Mouse (Mus musculus) hindbrain, embryonic 14.5 days (tissue): ENCODE results near the gene Cox10. TPM values are rescaled to one million over a fixed set of nuclear protein-coding genes. Genes with fewer than 3 reads are reported as not detected.
A peak's percentile ranks its signal among the peaks of the same experiment; 100 is the strongest.

Source experiments
- ATAC-seq: fragments of 200-750 bp; cut with Nextera tagmentation; 2 replicates; pipeline ENCODE4 v1.8.0; 2017; ENCODE audit warnings: moderate number of reproducible peaks, mild to moderate bottlenecking, moderate TSS enrichment, moderate library complexity; ENCODE audit not compliant: low FRiP score
- DNase-seq: peaks from one replicate; pipeline ENCODE4 v3.0.0-alpha.2; 2015; ENCODE audit warnings: low spot score
- H3K27ac ChIP-seq: fragments of 300-500 bp; sonication (generic); 2 replicates; pipeline ENCODE4 v1.5.1; 2014; ENCODE audit warnings: mild to moderate bottlenecking, moderate library complexity
- H3K27me3 ChIP-seq: fragments of 300-500 bp; sonication (generic); 2 replicates; pipeline ENCODE4 v1.6.1; 2014; ENCODE audit warnings: mild to moderate bottlenecking, low read length, mixed read lengths; ENCODE audit not compliant: control insufficient read depth, insufficient read depth
- H3K36me3 ChIP-seq: fragments of 300-500 bp; sonication (generic); replicated peaks from 2 replicates; pipeline ENCODE4 v1.6.1; 2014; ENCODE audit not compliant: control insufficient read depth, insufficient read depth
- H3K4me1 ChIP-seq: fragments of 300-500 bp; sonication (generic); replicated peaks from 2 replicates; pipeline ENCODE4 v1.6.1; 2014; ENCODE audit warnings: antibody characterized with exemption, low read length, mixed read lengths; ENCODE audit not compliant: control insufficient read depth, insufficient read depth
- H3K4me2 ChIP-seq: fragments of 300-500 bp; sonication (generic); replicated peaks from 2 replicates; pipeline ENCODE4 v1.6.1; 2014; ENCODE audit warnings: mild to moderate bottlenecking, moderate library complexity
- H3K4me3 ChIP-seq: fragments of 300-500 bp; sonication (generic); replicated peaks from 2 replicates; pipeline ENCODE4 v1.5.1; 2014; ENCODE audit warnings: mild to moderate bottlenecking, low read length
- H3K9ac ChIP-seq: fragments of 300-500 bp; sonication (generic); 2 replicates; pipeline ENCODE4 v1.6.1; 2014
- H3K9me3 ChIP-seq: fragments of 300-500 bp; sonication (generic); 2 replicates; pipeline ENCODE4 v1.6.1; 2016; ENCODE audit warnings: low read length; ENCODE audit not compliant: control insufficient read depth
- WGBS: fragments of 180-500 bp; shearing (Covaris S2); extraction: QIAGEN DNeasy Blood & Tissue Kit; methylation state at CpG from one replicate; pipeline ENCODE4 v1.1.7; 2014; 5-methylcytosine and 5-hydroxymethylcytosine counted together
- polyA plus RNA-seq: library from polyadenylated mRNA; unstranded; fragments of >200 nt; fragmentation: Nextera tagmentation; extraction: Ambion mirVana; gene quantifications from 2 replicates; pipeline ENCODE4 v1.2.1, GENCODE M21; 2014

Cox10 gene
- polyA plus RNA-seq, 1 experiment from 2014 or later, result 30.0 TPM

DNA sequence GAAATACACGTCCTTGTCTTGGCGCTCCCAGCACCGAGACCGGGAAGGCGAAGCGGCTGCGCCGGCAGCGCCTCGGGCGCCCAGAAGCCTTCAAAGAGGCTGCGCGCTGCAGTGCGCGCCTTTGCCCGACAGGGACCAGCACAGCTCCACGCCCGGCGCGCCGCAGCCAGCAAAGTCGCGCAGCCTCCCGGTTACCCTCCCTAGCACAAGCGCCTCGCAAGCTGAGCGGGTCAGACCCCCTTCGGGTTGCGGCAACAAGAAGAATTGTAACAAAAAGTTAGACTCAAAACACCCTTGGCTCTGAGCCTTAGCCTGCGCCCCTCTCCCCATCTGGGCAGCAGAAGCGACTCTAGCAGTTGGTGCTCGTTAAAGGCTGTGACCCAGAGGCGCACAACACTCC is 158.7 kb downstream of the Cox10 start:
- no peaks in the 10 kb centered on the region for H3K36me3 ChIP-seq
- peak overlapping the region; percentile 86 for H3K4me2 ChIP-seq
- peak overlapping the region; percentile 60 for H3K4me3 ChIP-seq
- peaks cover 37% of the 10 kb centered on the region for H3K4me1 ChIP-seq
- H3K27ac ChIP-seq, result peak overlapping the region; percentile 39; the same call in 1 of the 2 replicates
- WGBS, result under 1% methylated on average over 33 of the region's 33 CpGs
- DNase-seq (peak; percentile 91), ATAC-seq (peak; percentile 75)
- no peaks in the 10 kb centered on the region for H3K9me3 ChIP-seq
- H3K27me3 ChIP-seq, result peaks cover 73% of the 10 kb centered on the region
- peak overlapping the region; percentile 62 for H3K9ac ChIP-seq

DNA sequence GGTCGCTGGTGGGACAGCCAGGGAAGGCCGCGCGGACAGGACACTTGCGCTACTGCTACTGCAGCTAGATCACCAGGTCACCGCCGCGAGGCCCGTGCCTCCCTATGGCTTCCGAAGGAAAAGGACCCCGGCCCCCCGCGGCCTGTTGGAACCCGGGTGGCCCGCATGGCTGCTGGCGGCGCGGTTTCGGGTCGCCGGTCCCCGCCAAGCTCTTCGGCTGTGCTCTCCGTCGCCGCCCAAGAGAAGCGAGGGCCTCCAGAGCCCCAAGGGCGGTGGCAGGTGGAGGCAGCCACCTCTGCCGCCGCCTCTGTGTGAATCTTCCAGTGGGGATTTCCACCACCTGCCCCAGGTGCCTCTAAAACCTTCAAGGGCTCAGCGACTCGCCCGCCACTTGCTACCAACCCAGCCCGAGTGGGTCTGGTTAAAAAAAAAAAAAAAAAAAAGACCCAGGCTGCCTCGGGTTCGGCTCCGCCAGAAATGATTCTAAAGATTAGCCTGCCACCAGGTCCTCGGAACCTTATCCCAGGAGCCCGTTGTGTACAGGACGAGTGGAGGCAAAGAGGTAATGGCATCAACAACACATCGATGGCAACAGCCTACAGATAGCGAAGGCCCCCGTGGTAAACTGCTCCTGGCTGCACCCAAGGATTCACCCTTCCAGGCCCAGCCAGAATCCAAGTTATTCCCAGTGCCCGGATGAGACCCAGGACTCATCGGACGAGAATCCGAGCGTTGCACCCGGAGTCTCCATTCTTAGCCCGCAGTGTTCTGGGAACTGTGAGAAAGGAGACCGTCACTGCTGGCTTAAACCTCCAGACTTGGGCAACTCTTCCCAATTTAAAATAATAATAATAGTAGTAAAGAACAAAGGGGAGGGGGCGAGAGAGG is 159.8 kb downstream of the Cox10 start:
- no peak for ATAC-seq
- Histone ChIP-seq H3K9me3 (no peaks in the 10 kb centered on the region), H3K4me1 (peaks cover 35% of the 10 kb centered on the region), H3K36me3 (no peaks in the 10 kb centered on the region), H3K4me2 (peak overlapping the region; percentile 86), H3K27me3 (peaks cover 71% of the 10 kb centered on the region), H3K4me3 (peak overlapping the region; percentile 60), H3K27ac (no peak overlapping the region), H3K9ac (peak overlapping the region; percentile 62)
- 1% methylated on average over 47 of the region's 52 CpGs for WGBS
- no peak for DNase-seq

- H3K9me3 ChIP-seq, result no peaks in the 10 kb centered on the region
- ATAC-seq (no peak), DNase-seq (no peak)
- WGBS, result 14% methylated on average over 17 of the region's 17 CpGs
- H3K27ac ChIP-seq, result no peak overlapping the region
- H3K4me2 ChIP-seq, result peak overlapping the region; percentile 86
- peak overlapping the region; percentile 62 for H3K9ac ChIP-seq
- no peaks in the 10 kb centered on the region for H3K36me3 ChIP-seq
- peaks cover 62% of the 10 kb centered on the region for H3K27me3 ChIP-seq
- peak overlapping the region; percentile 60 for H3K4me3 ChIP-seq
- peaks cover 39% of the 10 kb centered on the region for H3K4me1 ChIP-seq
Observed at GRCm38 (mm10) chr11:63918321-63919105, 160.8 kb downstream of the Cox10 start.

DNA sequence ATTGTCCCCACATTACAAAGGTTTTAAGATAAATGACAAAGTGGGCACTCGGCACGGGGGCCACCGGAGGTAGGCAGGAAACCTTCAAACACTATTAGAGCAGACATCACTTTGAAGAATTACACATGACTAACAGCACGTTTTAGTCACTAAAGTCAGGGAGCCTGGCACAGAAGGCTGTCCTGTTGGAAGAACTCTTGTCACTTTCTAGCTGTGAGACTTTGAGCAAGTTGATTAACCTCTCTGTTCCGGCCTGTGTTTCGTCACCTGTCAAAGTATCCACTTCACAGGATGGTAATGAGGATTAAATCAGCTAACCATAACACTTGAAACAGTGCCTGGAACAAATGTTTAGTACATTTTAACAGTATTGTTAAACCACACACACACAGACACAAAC is 161.7 kb downstream of the Cox10 start:
- H3K4me1 ChIP-seq, result peaks cover 30% of the 10 kb centered on the region
- WGBS, result 21% methylated on average over 6 of the region's 6 CpGs

DNA sequence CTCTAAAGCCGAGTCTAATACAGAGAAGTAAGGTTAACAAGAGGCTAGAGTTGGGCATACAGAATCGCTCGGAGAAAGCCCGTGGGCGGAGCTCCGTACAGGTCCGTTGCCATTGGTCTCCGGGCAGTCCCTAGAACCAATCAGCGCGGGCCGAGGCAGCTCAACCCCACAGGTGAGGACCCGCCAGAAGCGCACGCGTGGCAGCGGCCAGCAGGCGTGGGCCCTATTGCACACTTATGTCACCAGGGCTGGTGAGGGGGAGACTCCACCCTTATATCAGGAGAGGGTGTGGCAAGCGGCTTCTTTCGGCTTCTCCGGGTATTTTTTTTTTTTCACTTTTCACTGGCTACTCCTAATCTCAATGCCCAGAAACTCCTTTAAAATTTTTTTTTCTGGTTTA is 164.9 kb downstream of the Cox10 start:
- Histone ChIP-seq H3K9ac (peak overlapping the region; percentile 28), H3K9me3 (no peaks in the 10 kb centered on the region), H3K4me1 (peaks cover 13% of the 10 kb centered on the region), H3K27me3 (peaks cover 38% of the 10 kb centered on the region), H3K27ac (no peak overlapping the region), H3K4me3 (peak overlapping the region; percentile 32), H3K4me2 (peak overlapping the region; percentile 72), H3K36me3 (no peaks in the 10 kb centered on the region)
- peak; percentile 92 for ATAC-seq
- 2% methylated on average over 20 of the region's 20 CpGs for WGBS
- DNase-seq, result peak; percentile 76

More for the DNA sequence above, 161.7 kb downstream of the Cox10 start:
- DNase-seq, result no peak
- Histone ChIP-seq H3K4me3 (no peak overlapping the region), H3K4me2 (peak overlapping the region; percentile 86), H3K36me3 (no peaks in the 10 kb centered on the region), H3K27me3 (peaks cover 57% of the 10 kb centered on the region), H3K9ac (no peak overlapping the region), H3K27ac (no peak overlapping the region), H3K9me3 (no peaks in the 10 kb centered on the region)
- no peak for ATAC-seq

- peak overlapping the region; percentile 28 for H3K9ac ChIP-seq
- peaks cover 34% of the 10 kb centered on the region for H3K27me3 ChIP-seq
- DNase-seq (no peak), ATAC-seq (peak; percentile 71; the same call in 1 of the 2 replicates)
- H3K27ac ChIP-seq, result no peak overlapping the region
- H3K36me3 ChIP-seq, result no peaks in the 10 kb centered on the region
- H3K4me3 ChIP-seq, result peak overlapping the region; percentile 32
- peak overlapping the region; percentile 72 for H3K4me2 ChIP-seq
- 17% methylated on average over 4 of the region's 4 CpGs for whole genome bisulfite sequencing
- no peaks in the 10 kb centered on the region for H3K9me3 ChIP-seq
- H3K4me1 ChIP-seq, result peaks cover 10% of the 10 kb centered on the region
Observed at GRCm38 (mm10) chr11:63913936-63914335, 165.3 kb downstream of the Cox10 start.

Other genes with a start within 250 kb of the Cox10 start
- 6.7 and 7.9 TPM in 2 replicates for gene Hs3st3b1, start 157.2 kb downstream of the Cox10 start, polyA plus RNA-seq